Mouse (Mus musculus): ENCODE measurements around the gene Arid5b.
"Not testable (repeated sequence)": the region's sequence is repeated elsewhere in the genome, so short reads cannot be mapped to it uniquely, and the experiment has no call there.

Arid5b gene

GRCm38 (mm10) chr10:68104881-68105781 lies 173.4 kb downstream of the Arid5b start:
- peak; percentile 24 to 29 for DNase-seq

GRCm38 (mm10) chr10:68104481-68104880 lies 174.1 kb downstream of the Arid5b start:
- DNase-seq: no peak

DNA sequence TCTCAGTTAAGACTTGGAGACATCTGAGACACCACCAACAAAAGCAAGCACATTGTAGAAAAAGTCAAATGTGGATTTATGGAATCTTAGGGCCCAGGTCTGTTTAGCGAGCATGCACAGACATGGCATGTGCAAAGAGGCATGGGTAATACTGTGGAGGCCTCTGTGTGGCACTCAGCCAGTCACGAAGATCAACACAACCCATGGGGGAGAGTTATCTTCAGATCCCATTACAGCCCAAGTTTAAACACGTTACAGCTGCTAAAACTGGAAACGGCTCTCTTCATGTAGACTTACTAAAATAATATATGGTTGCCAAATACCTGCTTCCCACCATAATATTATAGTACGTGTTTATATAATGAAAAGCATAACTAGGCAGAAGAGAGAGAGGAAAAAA lies 174.6 kb downstream of the Arid5b start:
- DNase-seq: no peak

GRCm38 (mm10) chr10:68103078-68103855 lies 175.3 kb downstream of the Arid5b start:
- no peak for DNase-seq

GRCm38 (mm10) chr10:68102566-68102965 lies 176.0 kb downstream of the Arid5b start:
- no peak for DNase-seq

- no peak for DNase-seq
Measured at GRCm38 (mm10) chr10:68101251-68101650, 177.3 kb downstream of the Arid5b start.

DNA sequence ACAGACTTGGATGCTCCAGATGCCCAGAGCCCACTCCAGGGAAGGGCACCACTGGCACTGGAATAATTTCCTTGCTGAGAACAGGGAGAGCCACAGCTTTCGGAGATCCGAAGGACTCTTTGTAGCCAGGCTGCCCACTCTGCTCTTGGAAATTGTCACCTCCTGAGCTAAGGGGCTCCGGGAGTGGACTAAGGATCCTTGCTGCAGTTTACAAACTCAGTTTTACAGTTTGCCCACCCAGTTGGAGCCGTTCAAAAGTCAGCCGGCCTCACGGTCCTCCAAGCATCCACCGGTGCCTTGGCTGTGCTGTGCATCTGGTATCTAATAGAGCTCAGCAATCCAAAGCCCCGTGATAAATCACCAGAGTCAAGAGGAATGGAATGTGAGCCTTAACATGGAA lies 178.0 kb downstream of the Arid5b start:
- DNase-seq: no peak

GRCm38 (mm10) chr10:68099801-68100200 lies 178.7 kb downstream of the Arid5b start:
- not testable (repeated sequence) for DNase-seq

DNA sequence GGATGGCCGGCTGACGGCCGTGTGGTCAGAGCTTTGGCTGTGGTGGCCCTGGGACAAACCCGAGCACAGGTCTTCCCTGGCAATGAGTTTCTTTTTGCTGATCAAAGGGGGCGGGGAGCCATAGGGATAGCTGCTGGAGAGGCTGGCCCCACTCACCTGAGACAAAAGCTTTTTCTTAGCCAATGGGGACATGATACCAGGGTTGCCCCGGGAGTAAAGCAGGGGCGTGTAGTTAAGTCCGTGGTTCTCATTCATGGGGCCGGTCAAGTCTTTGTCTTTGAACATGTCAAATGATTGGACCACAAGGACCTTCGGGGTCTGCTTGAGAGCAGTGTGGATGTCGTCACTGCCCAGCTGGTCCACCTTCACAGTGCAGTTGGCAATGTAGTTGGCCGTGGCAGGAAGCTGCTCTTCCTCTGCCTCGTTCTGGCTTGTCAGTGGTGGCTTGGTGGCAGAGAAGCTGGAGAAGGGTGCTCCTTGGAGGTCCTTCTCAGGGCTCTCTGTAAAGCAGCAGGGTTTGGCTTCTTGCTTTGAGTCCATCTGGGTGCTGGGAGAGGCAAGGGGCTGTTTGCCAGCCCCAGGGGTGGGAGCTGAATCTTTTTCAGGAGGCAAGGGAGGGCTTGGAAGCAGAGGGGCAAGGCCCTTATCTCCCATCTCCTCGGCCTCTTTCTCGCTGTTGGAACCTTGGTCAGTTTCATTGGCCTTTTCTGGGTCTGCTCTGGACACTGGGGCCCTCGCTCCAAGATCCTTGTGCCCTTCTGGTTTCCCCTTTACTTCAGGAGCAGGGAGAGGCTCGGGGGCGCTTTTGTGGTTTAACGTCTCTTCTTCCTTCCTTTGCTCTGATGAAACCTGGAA lies 180.5 kb downstream of the Arid5b start:
- no peak for DNase-seq

DNA sequence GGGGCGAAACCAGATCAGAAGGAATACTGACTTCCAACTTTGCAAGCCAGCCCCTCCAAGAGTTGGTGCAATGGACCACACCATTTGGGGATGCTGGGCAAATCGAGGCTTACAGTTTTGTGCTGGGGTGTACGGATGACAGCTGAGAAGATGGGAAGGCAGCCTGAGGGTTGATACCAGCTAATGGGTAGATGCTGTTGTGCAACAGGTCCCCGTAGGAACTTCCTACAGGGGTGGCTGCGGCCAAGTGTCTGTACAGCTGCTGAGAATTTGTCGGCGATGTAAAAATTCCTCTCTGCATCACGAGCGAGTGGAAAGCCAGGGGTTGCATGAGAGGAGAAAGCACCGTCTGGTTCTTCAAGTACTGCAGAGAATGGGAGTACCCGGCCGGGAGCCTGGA lies 182.1 kb downstream of the Arid5b start:
- DNase-seq: no peak

DNA sequence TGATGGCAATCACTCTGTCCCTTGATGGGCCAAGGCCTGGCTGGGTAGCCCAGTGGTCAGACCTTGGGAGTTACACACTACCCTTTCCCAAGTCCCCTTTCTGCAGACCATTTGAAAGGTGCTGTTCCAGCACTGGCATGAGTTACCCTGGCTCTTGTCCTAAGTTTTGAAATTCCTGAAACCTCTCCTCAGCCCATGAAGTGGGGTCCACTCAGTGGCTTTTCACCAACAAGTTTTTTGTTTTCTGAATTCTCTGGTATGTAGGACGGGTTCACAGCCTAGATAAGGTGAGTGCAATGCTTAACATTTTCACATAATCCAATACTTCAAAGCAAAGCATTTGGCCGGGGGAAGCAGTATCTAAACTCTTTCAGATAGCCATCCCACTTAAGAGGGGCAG lies 183.4 kb downstream of the Arid5b start:
- no peak for DNase-seq

GRCm38 (mm10) chr10:68093496-68093895 lies 185.0 kb downstream of the Arid5b start:
- no peak for DNase-seq

GRCm38 (mm10) chr10:68091840-68092239 lies 186.7 kb downstream of the Arid5b start:
- DNase-seq: no peak

GRCm38 (mm10) chr10:68091011-68091410 lies 187.5 kb downstream of the Arid5b start:
- no peak for DNase-seq

DNA sequence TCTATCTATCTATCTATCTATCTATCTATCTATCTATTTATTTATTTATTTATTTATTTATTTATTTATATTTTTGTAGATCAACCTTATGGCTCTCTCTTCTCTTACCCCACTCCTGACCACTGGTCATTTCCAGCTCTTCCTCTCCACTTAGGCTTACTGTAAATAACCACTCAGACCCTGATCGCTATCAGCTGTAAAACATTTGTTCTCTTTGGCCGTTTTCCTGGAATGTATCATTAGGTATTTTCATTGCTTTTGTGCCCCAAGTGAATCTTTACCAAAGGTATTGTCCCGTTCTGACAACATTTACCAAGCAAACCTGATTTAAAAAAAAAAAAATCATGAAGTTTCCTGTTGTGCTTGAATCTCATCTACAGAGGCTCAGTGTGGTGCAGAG lies 188.0 kb downstream of the Arid5b start:
- DNase-seq: no peak

DNA sequence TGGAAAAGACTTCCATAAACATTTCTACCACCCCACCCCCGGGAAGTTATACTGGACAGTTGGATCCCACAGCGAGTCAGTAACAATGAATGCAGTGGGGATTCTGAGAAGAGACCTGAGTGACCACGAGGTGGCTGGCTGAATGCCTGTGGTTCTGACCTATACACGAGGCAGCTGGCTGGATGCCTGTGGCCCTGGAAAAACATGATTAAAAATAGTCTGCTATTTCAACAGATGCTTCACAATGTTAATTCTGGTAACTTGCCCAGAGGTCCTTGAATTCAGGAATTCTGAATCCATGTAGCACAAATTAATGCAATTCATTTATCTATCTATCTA lies 188.4 kb downstream of the Arid5b start:
- DNase-seq: no peak

- peak; percentile 19 to 21 for DNase-seq
Measured at GRCm38 (mm10) chr10:68089435-68090196, 188.9 kb downstream of the Arid5b start.

DNA sequence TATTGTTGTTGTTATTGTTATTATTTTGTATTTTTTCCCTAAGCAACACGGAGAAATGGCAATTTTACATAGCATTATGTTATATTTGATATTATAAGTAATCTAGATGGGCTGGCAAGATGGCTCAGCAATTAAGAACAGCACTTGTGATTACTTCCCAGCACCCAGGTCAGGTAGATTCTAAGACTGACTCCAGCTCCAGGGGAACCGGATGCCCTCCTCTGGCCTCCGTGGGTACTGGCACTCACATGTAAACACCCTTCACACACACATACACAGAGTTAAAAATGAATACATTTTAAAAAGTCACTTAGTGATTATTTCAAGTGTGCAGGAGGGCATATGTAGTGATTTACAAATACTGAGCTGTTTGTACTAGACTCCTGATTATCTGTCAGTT lies 190.8 kb downstream of the Arid5b start:
- no peak for DNase-seq

- no peak for DNase-seq
Measured at GRCm38 (mm10) chr10:68086973-68087372, 191.6 kb downstream of the Arid5b start.

GRCm38 (mm10) chr10:68085574-68085973 lies 193.0 kb downstream of the Arid5b start:
- no peak for DNase-seq

DNA sequence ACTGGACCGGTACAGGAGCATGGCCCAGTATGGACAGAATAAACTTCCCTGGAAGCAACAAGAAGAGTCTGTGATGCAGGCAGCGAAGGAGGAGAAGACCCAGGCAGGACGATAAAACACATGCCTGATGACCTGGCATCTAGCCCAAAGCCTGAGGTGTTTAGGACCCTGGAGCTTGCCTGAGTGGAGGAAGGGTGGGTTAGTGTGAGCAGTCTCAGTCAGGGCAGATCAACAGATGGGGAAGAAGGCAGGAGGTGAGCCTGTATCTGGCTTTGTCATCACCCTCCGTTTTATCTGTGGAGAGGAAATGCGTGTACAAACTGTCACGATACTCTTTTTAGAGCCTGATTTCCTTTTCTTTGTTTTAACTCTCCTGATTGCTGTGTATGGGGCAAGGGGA lies 196.8 kb downstream of the Arid5b start:
- DNase-seq: no peak

- DNase-seq: no peak
Measured at GRCm38 (mm10) chr10:68079910-68080670, 198.4 kb downstream of the Arid5b start.

Measured in B cell, adult 2 months (primary cell).